Mouse (Mus musculus): ENCODE measurements around the gene Cables2. TPM values are rescaled to one million over a fixed set of nuclear protein-coding genes. Genes with fewer than 3 reads are reported as not detected.

The Cables2 gene
- 2.2 TPM for polyA plus RNA-seq (2017; shearing (Covaris generic))

DNA sequence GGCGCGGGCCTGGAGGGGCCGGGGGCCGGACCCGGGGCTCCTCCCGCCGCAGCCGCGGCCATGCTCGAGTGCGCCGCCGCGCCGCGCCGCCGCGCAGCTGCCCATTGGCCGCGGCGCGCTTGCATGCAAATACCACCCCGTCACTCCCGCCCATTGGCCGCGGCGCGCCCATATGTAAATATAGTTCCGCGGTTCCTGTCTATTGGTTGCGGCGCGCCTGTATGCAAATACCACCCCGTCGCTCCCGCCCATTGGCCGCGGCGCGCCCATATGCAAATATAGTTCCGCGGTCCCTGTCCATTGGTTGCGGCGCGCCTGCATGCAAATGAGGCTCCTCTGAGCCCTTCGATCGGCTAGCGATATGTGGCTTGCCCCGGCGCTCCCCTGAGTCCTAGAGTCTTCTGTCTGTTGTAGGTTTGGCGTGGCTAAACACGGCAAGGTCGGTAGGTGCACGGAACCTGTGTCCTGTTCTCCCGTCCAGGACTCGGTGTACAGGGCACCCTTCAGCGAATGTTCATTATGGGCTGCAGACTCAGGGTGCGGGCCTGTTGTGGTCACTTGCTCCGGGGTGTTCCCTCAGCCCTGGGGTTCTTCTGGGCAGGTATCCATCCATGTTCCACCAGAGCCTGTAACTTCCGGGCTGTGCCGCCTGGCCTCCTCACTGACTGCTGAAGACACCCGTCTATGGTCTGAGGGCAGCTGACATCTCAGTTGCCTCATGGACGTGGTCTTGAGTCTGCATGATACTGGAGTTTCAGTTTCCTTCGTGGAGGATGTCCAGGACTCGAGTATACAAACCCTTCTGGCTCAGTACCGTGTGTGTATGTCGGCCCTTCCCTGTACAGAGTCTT, at the start of gene Cables2:
Gene Cables2 (minus strand): TSS at position 103 of the 851 bp plus-strand sequence.

DNA sequence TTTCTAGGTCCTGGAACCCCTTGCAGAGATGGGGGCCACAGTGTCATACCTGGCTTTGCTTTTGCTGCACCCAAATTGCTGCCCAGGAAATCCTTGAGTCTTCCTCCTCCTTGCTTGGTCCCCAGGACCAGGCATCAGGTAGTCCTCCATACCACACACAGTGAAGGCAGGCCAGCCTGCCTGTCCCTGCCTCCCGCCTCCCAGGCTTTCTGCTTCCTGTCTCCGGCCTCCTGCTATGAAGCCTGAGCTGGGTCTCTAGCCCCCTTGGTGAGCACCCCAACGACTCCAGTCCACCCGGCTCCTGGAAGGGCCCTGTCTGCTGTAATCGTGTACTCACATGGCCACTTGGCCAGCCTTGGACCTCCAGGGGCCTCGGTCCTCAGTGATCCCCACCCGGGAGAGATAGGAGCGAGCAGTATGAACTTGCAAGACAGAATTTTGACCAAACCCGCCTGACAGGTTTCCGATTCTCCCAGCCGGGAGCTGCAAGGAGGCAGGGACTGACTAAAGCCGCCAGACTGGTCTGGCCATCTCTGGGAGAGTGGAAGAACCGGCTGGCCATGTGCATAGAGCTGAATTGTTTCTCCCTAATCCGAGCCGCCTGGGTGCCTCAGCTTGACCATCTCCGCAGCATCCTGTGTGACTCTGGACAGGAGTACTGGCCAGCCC, 16.3 kb upstream of the Cables2 start, which contains the start of gene Rbbp8nl:
Gene Rbbp8nl (minus strand): TSS at position 440 of the 669 bp plus-strand sequence.

DNA sequence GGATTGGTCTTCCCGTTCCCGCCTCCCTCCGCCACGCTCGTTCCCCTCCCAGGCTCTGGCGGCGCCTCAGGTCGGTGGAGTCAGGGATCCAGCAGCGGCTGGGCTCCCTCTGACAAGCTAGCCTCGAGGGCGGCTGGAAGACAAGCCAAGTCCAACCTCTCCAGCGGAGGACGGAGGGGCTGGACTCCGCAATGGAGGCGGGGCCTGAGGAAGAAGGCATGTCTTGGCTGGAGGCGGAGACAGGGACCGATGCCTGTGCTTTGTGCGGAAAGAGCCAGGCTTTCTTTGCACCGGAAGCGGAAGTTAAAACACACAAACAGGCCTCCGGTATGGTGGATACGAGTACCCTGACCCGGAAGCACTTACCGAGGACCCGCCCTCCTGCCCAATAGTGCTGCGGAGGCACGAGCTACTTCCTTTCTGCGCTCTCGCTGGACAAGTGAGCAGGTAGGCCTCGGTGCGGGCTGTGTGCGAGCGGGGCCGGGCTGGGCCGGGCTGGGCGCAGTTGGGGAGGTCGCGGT, 16.2 kb downstream of the Cables2 start, which contains the start of gene Rps21:
Gene Rps21 (plus strand): TSS at position 377 of the 521 bp plus-strand sequence.

DNA sequence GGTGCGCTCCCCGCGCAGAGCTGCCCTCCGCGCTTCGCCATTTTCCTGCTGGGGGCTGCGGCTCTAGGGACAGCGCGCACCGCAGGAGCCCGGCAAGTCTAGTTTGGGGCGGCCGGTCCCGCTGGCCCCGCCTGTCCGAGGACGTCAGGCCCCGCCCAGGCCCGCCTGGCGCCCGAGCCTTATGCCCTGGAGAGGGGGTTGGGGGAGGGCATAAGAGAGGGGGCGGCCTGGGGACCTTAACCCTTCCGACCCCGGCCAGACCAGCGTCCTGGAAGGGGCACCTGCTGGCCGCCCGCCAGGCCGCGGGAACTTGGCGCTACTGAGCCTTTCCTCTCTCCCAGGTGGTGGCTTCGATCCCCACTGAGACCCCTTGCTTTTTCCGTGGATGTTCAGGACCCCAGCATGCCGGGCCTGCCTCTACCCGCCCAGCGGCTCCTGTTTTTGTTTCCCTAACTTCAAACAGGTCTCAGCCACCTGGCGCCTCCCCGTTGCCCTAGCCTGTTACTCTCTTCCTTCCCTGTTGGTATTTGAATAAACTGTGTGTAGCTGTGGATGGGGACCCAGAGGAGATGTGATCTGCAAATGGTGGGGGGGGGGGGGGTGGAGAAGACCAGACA, 47.4 kb downstream of the Cables2 start, which contains the start of gene Lama5:
Gene Lama5 (minus strand): TSS at position 98 of the 617 bp plus-strand sequence.

Other genes with a start within 250 kb of the Cables2 start
- 1.8 TPM for gene Lsm14b, start 248.5 kb downstream of the Cables2 start, polyA plus RNA-seq (2017; shearing (Covaris generic))
- 464 TPM for gene Psma7, start 231.1 kb downstream of the Cables2 start, polyA plus RNA-seq (2017; shearing (Covaris generic))
- 3.9 TPM for gene Ss18l1, start 231.0 kb downstream of the Cables2 start, polyA plus RNA-seq (2017; shearing (Covaris generic))
- gene Mtg2, start 202.9 kb downstream of the Cables2 start, polyA plus RNA-seq (2017; shearing (Covaris generic)): 60.3 TPM
- gene Hrh3, start 169.0 kb downstream of the Cables2 start, polyA plus RNA-seq (2017; shearing (Covaris generic)): not detected
- 56.4 TPM for gene Osbpl2, start 154.2 kb downstream of the Cables2 start, polyA plus RNA-seq (2017; shearing (Covaris generic))
- gene Adrm1, start 102.0 kb downstream of the Cables2 start, polyA plus RNA-seq (2017; shearing (Covaris generic)): 176 TPM
- 1.1 TPM for gene Lama5, start 47.6 kb downstream of the Cables2 start, polyA plus RNA-seq (2017; shearing (Covaris generic))
- gene Rps21, start 16.1 kb downstream of the Cables2 start, polyA plus RNA-seq (2017; shearing (Covaris generic)): 603 TPM
- gene Rbbp8nl, start 16.4 kb upstream of the Cables2 start, polyA plus RNA-seq (2017; shearing (Covaris generic)): 0.17 TPM
- gene Gata5, start 61.2 kb upstream of the Cables2 start, polyA plus RNA-seq (2017; shearing (Covaris generic)): not detected
- gene Slco4a1, start 182.7 kb upstream of the Cables2 start, polyA plus RNA-seq (2017; shearing (Covaris generic)): 1.7 TPM
- not detected for gene Ntsr1, start 226.5 kb upstream of the Cables2 start, polyA plus RNA-seq (2017; shearing (Covaris generic))

Data from inflammation-experienced regulatory T-cells, adult 16 weeks (primary cell).